Mouse (Mus musculus) limb, embryonic 10.5 days (tissue): ENCODE results near the gene Zfp472. TPM values are rescaled to one million over a fixed set of nuclear protein-coding genes. Genes with fewer than 3 reads are reported as not detected.
"Not testable (repeated sequence)": the region's sequence is repeated elsewhere in the genome, so short reads cannot be mapped to it uniquely, and the experiment has no call there.

Experiments used
- DNase-seq: peaks from one replicate; pipeline ENCODE4 v3.0.0-alpha.2; 2017; ENCODE audit warnings: low spot score
- H3K27ac ChIP-seq: fragments of 300-500 bp; sonication (generic); 2 replicates; pipeline ENCODE4 v1.5.1; 2016; ENCODE audit warnings: mild to moderate bottlenecking
- H3K27me3 ChIP-seq: fragments of 300-500 bp; sonication (generic); 2 replicates; pipeline ENCODE4 v1.6.1; 2016; ENCODE audit warnings: low read depth, mild to moderate bottlenecking; ENCODE audit not compliant: poor library complexity, severe bottlenecking
- H3K36me3 ChIP-seq: fragments of 300-500 bp; sonication (generic); 2 replicates; pipeline ENCODE4 v1.6.1; 2016; ENCODE audit warnings: mild to moderate bottlenecking, moderate library complexity
- H3K4me1 ChIP-seq: fragments of 300-500 bp; sonication (generic); 2 replicates; pipeline ENCODE4 v1.6.1; 2016
- H3K4me3 ChIP-seq: fragments of 300-500 bp; sonication (generic); 2 replicates; pipeline ENCODE4 v1.5.1; 2016; ENCODE audit warnings: mild to moderate bottlenecking, moderate library complexity
- H3K9me3 ChIP-seq: fragments of 300-500 bp; sonication (generic); replicated peaks from 2 replicates; pipeline ENCODE4 v1.6.1; 2016; ENCODE audit warnings: mild to moderate bottlenecking
- WGBS: fragments of 180-500 bp; shearing (Covaris S2); methylation state at CpG from one replicate; pipeline ENCODE4 v1.1.7; 2016; 5-methylcytosine and 5-hydroxymethylcytosine counted together
- polyA plus RNA-seq: library from polyadenylated mRNA; unstranded; fragments of >200 nt; fragmentation: Nextera tagmentation; extraction: Ambion mirVana; gene quantifications from 2 replicates; pipeline ENCODE4 v1.2.1, GENCODE M21; 2016

Gene Zfp472
- polyA plus RNA-seq, 1 experiment from 2014 or later, result 13.7 TPM

- Histone ChIP-seq H3K4me1 (peaks cover 9% of the 10 kb centered on the region), H3K4me3 (no peak overlapping the region), H3K27ac (no peak overlapping the region), H3K27me3 (no peaks in the 10 kb centered on the region), H3K9me3 (no peaks in the 10 kb centered on the region), H3K36me3 (no peaks in the 10 kb centered on the region)
- WGBS, result 87% methylated on average over 3 of the region's 3 CpGs
- peak; percentile 3 for DNase-seq
Measured at GRCm38 (mm10) chr17:32950136-32950535, 15.5 kb upstream of the Zfp472 start.

GRCm38 (mm10) chr17:32951006-32951405 is 14.6 kb upstream of the Zfp472 start:
- peaks cover 9% of the 10 kb centered on the region for H3K4me1 ChIP-seq
- H3K27me3 ChIP-seq, result no peaks in the 10 kb centered on the region
- no peaks in the 10 kb centered on the region for H3K36me3 ChIP-seq
- DNase-seq, result peak; percentile 18
- H3K9me3 ChIP-seq, result no peaks in the 10 kb centered on the region
- WGBS, result 80% methylated on average over 11 of the region's 11 CpGs
- no peak overlapping the region for H3K4me3 ChIP-seq
- H3K27ac ChIP-seq, result no peak overlapping the region

- no peaks in the 10 kb centered on the region for H3K36me3 ChIP-seq
- H3K4me1 ChIP-seq, result peaks cover 9% of the 10 kb centered on the region
- no peaks in the 10 kb centered on the region for H3K27me3 ChIP-seq
- H3K4me3 ChIP-seq, result no peak overlapping the region
- H3K27ac ChIP-seq, result no peak overlapping the region
- DNase-seq, result peak; percentile 67
- 31% methylated on average over 16 of the region's 16 CpGs for WGBS
- no peaks in the 10 kb centered on the region for H3K9me3 ChIP-seq
Measured at GRCm38 (mm10) chr17:32951441-32951840, 14.2 kb upstream of the Zfp472 start.

- H3K36me3 ChIP-seq, result no peaks in the 10 kb centered on the region
- H3K27me3 ChIP-seq, result no peaks in the 10 kb centered on the region
- no peak for DNase-seq
- no peaks in the 10 kb centered on the region for H3K9me3 ChIP-seq
- H3K4me3 ChIP-seq, result peak overlapping the region; percentile 81
- H3K27ac ChIP-seq, result peak overlapping the region; percentile 86
- H3K4me1 ChIP-seq, result peaks cover 16% of the 10 kb centered on the region
- WGBS, result 0% methylated on average over 14 of the region's 14 CpGs
Measured at GRCm38 (mm10) chr17:32965253-32965622, 376 bp upstream of the Zfp472 start.

GRCm38 (mm10) chr17:32981361-32981760 is 15.7 kb downstream of the Zfp472 start:
- Histone ChIP-seq H3K27ac (no peak overlapping the region), H3K36me3 (peaks cover 64% of the 10 kb centered on the region), H3K4me1 (no peaks in the 10 kb centered on the region), H3K4me3 (no peak overlapping the region), H3K9me3 (no peaks in the 10 kb centered on the region), H3K27me3 (no peaks in the 10 kb centered on the region)
- 85% methylated on average over 4 of the region's 4 CpGs for WGBS
- DNase-seq, result no peak

- Histone ChIP-seq H3K27ac (no peak overlapping the region), H3K4me3 (no peak overlapping the region), H3K27me3 (no peaks in the 10 kb centered on the region), H3K9me3 (no peaks in the 10 kb centered on the region), H3K4me1 (no peaks in the 10 kb centered on the region), H3K36me3 (peaks cover 16% of the 10 kb centered on the region)
- 76% methylated on average over 4 of the region's 4 CpGs for WGBS
- no peak for DNase-seq
Measured at GRCm38 (mm10) chr17:32986301-32986700, 20.7 kb downstream of the Zfp472 start.

- H3K27me3 ChIP-seq, result no peaks in the 10 kb centered on the region
- no peak for DNase-seq
- WGBS, result 75% methylated on average over 12 of the region's 12 CpGs
- no peak overlapping the region; the same call in 1 of the 2 replicates for H3K27ac ChIP-seq
- no peaks in the 10 kb centered on the region for H3K9me3 ChIP-seq
- H3K36me3 ChIP-seq, result peaks cover 28% of the 10 kb centered on the region
- H3K4me1 ChIP-seq, result peaks cover 9% of the 10 kb centered on the region
- peak overlapping the region; percentile 80; the same call in 1 of the 2 replicates for H3K4me3 ChIP-seq
Measured at GRCm38 (mm10) chr17:32991965-32992698, 26.5 kb downstream of the Zfp472 start.

- Histone ChIP-seq H3K4me3 (peak within 1 kb of the TSS; percentile 80), H3K9me3 (no peaks in the 10 kb centered on the region), H3K36me3 (peaks cover 29% of the 10 kb centered on the region), H3K4me1 (peaks cover 9% of the 10 kb centered on the region), H3K27me3 (no peaks in the 10 kb centered on the region), H3K27ac (peak within 1 kb of the TSS; percentile 79)
- DNase-seq, result peak; percentile 79
- WGBS, result 2% methylated on average over 21 of the region's 21 CpGs
Measured at GRCm38 (mm10) chr17:32992699-32993474, 27.3 kb downstream of the Zfp472 start, which contains the start of gene Zfp952. Zfp952 (plus strand) TSS chr17:32993129.

GRCm38 (mm10) chr17:32998492-32998891 is 32.9 kb downstream of the Zfp472 start:
- Histone ChIP-seq H3K36me3 (peaks cover 71% of the 10 kb centered on the region), H3K4me1 (peaks cover 6% of the 10 kb centered on the region), H3K27me3 (no peaks in the 10 kb centered on the region), H3K4me3 (no peak overlapping the region), H3K27ac (no peak overlapping the region), H3K9me3 (0 out of 2 replicates have a peak, but pooled peaks cover 4% of the 10 kb centered on the region)
- WGBS, result 88% methylated on average over 2 of the region's 2 CpGs
- DNase-seq, result no peak

- no peaks in the 10 kb centered on the region for H3K27me3 ChIP-seq
- H3K4me3 ChIP-seq, result no peak overlapping the region
- H3K4me1 ChIP-seq, result no peaks in the 10 kb centered on the region
- 0 out of 2 replicates have a peak, but pooled peaks cover 1% of the 10 kb centered on the region for H3K9me3 ChIP-seq
- peaks cover 24% of the 10 kb centered on the region for H3K36me3 ChIP-seq
- no peak overlapping the region for H3K27ac ChIP-seq
- 55% methylated on average over 9 of the region's 9 CpGs for WGBS
- no peak for DNase-seq
Measured at GRCm38 (mm10) chr17:33008337-33008736, 42.7 kb downstream of the Zfp472 start.

- not testable (repeated sequence) for H3K4me3 ChIP-seq, H3K27ac ChIP-seq, H3K4me1 ChIP-seq, DNase-seq, H3K27me3 ChIP-seq
- Histone ChIP-seq H3K36me3 (peaks cover 99% of the 10 kb centered on the region), H3K9me3 (peaks cover 36% of the 10 kb centered on the region)
Measured at GRCm38 (mm10) chr17:33020434-33020833, 54.8 kb downstream of the Zfp472 start.
